Mouse (Mus musculus) skeletal muscle tissue, postnatal 0 days (tissue): ENCODE measurements around the gene Tmem259. TPM values are rescaled to one million over a fixed set of nuclear protein-coding genes. Genes with fewer than 3 reads are reported as not detected.

Source experiments
- polyA plus RNA-seq: library from polyadenylated mRNA; unstranded; fragments of >200 nt; fragmentation: Nextera tagmentation; extraction: Ambion mirVana; gene quantifications from 2 replicates; pipeline ENCODE4 v1.2.1, GENCODE M21; 2015

The Tmem259 gene
- 23.1 and 23.6 TPM in 2 replicates for polyA plus RNA-seq

DNA sequence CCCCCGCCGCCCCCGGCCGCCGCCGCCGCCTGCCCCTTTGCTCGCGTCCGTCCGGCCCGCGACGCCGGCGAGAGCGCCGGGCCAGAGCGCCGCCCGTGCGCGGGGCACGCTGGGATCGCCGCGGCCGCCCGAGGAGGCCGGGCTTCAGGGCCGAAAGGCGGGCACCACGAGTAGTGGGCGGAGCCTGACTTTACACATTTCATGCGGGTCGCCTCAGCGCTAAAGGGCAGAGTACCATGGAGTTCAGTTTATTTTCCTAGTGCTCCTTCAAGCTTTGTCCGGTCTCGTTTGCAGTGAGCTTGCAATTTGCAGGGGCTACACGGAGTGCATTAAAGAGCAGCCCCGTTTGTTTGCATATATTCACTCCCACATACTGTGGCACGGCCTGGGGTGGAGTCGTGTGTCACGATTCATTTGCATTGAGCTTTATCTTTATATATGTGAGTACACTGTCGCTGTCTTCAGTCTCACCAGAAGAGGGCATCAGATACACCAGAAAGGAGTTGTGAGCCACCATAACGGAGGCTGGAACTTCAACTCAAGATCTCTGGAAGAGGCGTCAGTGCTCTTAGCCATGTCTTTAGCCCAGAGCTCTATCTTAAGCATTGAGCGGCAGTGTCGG, at the start of gene Tmem259:
Gene Tmem259 (minus strand): TSS at position 136 of the 622 bp plus-strand sequence.

DNA sequence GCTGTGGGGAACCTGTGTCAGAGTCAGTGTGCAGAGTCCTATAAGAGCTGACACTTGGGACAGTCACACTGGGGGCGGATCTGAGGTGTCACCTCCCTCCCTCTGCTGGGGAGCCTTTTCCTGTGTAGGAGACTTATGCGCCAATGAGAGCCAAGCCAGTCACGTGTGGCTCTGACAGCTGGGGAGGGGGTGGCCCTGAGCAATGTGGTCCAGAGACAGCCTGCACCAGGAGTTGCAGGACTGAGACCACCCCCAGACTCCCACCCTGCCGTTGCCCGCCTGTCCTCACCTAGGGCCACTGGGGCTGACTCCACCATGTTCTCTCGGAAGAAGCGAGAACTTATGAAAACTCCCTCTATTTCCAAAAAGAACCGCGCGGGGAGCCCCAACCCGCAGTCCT, 32.4 kb upstream of the Tmem259 start, which contains the start of gene Arhgap45:
Gene Arhgap45 (plus strand): TSS at position 143 of the 400 bp plus-strand sequence.

DNA sequence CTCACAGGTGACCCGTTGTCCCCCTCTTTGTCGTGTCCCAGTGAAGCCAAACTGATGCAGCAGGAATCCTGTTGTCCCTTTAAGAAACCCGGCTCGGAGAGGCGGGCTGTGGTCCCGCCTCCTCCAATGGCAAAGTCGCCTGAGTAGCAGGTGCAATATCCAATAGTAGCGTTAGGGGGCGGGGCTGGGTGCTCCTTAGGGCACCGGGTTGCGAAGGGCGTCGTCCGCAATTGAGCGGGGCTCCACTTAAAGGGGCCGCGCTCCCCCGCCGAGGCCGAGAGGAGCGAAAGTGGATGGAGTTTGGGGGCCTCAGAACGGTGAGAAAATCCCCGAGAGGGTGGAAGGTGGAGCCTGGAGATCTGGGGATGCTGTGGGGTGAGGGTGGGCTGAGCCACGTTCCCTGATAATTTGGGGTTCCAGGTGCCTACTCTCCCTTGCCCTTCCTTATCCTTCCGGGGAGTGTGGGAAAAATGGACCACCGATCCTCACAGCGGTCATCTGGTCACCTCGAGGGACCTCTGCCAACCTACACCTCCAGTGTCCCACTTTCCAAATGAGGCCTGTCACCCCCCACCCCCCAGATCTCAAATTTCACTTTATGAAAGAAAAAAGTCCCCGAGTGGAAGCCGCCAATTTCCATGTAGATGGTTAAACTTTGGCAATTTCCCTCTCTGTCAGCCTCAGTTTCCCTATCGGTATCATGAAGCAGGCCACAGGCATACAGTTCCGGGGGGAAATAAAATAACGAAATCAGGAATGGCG, 12.3 kb upstream of the Tmem259 start, which contains the start of gene Abca7:
Gene Abca7 (plus strand): TSS at position 223 of the 762 bp plus-strand sequence.

DNA sequence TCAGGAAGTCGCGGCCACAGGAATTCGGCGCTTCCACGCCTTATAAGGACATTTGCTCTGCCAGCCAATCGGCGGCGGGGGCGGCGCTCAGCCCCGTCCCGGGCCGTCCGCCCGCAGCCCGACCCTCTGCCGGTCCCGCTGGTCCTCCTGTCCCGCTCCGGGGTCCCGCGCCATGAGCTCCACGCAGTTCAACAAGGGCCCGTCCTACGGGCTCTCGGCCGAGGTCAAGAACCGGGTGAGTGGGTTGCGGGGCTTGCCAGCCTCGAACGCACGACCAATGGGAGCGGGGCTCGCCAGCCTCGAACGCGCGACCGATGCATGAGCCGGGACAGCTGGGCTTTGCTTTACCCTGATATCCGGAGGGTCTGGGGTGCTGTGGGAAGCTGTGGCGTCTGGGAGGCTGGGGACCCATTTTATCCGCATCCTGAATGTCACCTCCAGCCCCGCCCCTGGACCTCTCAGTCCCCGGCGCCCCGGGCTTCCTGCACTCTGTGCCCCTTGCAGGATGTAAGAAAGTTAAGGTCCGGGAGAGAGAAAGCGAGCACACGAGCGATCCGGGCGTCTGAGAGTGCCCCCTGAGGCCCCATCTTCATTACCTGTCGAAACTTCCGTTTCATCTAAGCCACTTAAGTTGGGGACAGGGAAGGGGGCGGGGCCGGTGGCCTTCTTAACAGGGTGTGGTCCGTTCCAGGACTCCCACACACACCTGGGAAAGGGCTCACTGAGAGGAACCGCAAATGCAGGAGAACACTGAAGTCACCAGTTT, 4.6 kb upstream of the Tmem259 start, which contains the start of gene Cnn2:
Gene Cnn2 (plus strand): TSS at position 79 of the 766 bp plus-strand sequence.

DNA sequence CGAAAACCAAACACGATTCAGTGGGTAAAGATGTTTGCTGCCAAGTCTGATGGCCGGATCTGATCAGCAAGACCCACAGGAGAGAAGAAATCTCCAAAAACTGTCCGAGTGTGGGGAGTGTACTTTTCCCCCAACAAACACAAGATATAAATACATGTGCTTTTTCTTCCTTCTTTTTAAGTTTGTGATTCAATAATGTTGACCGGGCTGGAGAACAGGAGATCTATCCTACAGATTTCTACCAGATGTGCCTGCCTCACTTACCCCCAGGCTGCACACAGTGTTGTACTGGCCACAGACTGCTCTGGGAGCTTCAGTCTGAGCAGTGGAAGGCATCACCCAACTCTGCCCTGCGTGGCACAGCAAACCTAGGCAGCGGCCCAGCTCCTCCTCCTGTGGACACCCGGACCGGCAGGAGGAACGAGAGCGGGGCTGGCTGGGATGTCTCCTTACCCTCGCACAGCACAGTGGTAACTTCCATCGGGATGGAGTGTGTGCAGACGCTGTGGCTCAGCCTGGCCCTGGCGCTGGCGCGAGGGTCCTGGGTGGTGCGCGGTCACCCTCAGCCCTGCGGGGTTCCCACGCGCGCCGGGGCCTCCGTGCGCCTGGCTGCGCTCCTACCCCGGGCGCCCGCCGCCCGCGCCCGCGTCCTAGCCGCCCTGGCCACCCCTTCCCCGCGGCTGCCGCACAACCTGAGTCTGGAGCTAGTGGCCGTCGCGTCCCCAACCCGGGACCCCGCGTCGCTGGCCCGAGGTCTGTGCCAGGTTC, 13.5 kb downstream of the Tmem259 start, which contains the start of gene Grin3b:
Gene Grin3b (plus strand): TSS at position 301 of the 768 bp plus-strand sequence.

DNA sequence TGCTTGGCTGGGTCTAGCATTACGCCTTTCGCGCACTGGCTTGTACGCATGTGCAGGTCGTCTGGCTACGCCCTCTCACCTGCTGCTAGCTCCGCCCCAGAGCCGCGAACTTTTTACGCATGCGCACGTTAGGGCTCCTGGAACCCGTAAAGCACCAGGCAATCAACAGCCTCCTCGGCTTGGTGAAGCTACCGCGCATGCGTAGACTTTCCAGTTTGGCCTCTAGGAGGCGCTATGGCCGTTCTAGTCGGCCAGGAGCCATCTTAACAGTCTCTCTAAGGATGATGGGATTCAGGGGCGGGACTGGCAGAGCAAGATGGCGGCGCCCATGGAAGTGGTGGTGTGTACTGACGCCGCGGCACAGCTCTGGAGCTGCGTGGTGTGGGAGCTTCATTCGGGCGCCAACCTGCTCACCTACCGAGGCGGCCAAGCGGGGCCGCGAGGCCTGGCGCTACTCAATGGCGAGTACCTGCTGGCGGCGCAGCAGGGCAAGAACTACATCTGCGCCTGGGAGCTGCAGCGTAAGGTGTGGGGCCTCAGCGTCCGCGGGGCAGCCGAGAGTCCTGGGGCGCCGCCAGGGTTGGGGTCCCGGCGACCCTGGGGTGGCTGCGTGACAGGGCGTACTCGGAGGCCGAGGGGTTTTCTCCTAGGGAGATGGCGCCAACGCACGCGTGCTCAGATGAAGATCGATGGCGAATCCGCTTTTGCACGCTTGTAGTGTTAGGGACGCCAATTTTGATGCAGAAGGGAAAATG, 24.1 kb downstream of the Tmem259 start, which contains the start of gene Wdr18:
Gene Wdr18 (plus strand): TSS at position 306 of the 755 bp plus-strand sequence.

DNA sequence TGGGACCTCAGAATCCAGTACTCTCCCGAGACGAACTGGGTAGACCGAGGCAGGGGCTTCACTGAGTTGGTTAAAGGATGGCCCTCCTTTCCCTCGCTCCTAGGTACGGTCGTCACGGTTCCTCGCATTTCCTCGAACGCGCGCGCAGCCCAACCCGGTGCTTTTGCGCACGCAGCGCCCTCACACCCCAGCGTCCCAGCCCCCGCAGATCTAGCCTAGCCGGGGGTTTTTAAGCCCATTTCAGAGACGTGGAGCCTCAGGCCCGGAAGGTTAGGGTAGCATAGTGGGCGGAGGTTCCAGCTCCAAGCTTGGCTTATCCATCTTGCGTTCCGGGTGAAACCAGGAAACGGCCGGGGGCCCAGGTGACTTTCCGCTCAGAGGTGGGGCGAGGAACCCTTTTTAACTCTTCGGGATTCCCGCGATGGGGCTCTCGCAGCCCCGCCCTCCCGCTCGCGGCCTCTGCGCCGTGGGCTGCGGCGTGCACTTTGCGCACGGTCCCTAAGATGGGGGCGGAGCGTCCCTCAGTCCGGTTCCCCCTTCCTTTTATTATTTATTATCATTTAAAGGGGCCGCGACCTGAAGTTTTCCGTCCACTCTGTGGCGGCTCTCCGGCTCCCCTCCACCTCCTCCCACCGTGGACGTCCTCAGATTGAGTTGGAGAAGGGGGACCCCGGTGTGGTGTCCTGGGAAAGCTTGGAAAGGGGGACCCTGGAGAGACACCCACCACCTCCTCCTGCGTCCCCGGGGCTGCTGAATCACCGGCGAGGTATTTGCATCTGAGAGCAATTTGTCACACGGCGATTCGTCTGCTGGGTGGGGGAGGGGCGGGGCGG, 57.4 kb downstream of the Tmem259 start, which contains the start of gene Arid3a:
Gene Arid3a (plus strand): TSS at position 553 of the 833 bp plus-strand sequence.

Other genes starting within 250 kb of the Tmem259 start
- gene Polrmt, start 237.7 kb downstream of the Tmem259 start, polyA plus RNA-seq, result 22.6 and 26.4 TPM in 2 replicates
- 0.14 and 0.51 TPM in 2 replicates for gene Fgf22, start 229.3 kb downstream of the Tmem259 start, polyA plus RNA-seq
- 58.3 and 61.0 TPM in 2 replicates for gene Rnf126, start 217.4 kb downstream of the Tmem259 start, polyA plus RNA-seq
- gene Fstl3, start 207.1 kb downstream of the Tmem259 start, polyA plus RNA-seq, result 3.3 and 3.8 TPM in 2 replicates
- gene Prss57, start 193.4 kb downstream of the Tmem259 start, polyA plus RNA-seq, result not detected in 2 replicates
- 22.3 and 27.1 TPM in 2 replicates for gene Palm, start 190.8 kb downstream of the Tmem259 start, polyA plus RNA-seq
- not detected in 2 replicates for gene Misp, start 163.3 kb downstream of the Tmem259 start, polyA plus RNA-seq
- gene Ptbp1, start 129.9 kb downstream of the Tmem259 start, polyA plus RNA-seq, result 49.8 and 68.7 TPM in 2 replicates
- gene Prtn3, start 109.9 kb downstream of the Tmem259 start, polyA plus RNA-seq, result 0.76 and 0.79 TPM in 2 replicates
- gene Plppr3, start 109.7 kb downstream of the Tmem259 start, polyA plus RNA-seq, result 1.9 TPM in 2 replicates
- gene Elane, start 98.1 kb downstream of the Tmem259 start, polyA plus RNA-seq, result 0.24 and 1.7 TPM in 2 replicates
- 53.1 and 1,890 TPM in 2 replicates for gene Cfd, start 93.5 kb downstream of the Tmem259 start, polyA plus RNA-seq
- gene Med16, start 75.4 kb downstream of the Tmem259 start, polyA plus RNA-seq, result 22.4 and 23.7 TPM in 2 replicates
- gene Gm26602, start 73.5 kb downstream of the Tmem259 start, polyA plus RNA-seq, result 15.9 TPM in 1 of 2 replicates, not detected in the other
- 0.36 and 0.54 TPM in 2 replicates for gene Kiss1r, start 67.4 kb downstream of the Tmem259 start, polyA plus RNA-seq
- gene R3hdm4, start 63.1 kb downstream of the Tmem259 start, polyA plus RNA-seq, result 89.9 and 90.5 TPM in 2 replicates
- 0.69 and 2.1 TPM in 2 replicates for gene Arid3a, start 57.3 kb downstream of the Tmem259 start, polyA plus RNA-seq
- gene Wdr18, start 24.2 kb downstream of the Tmem259 start, polyA plus RNA-seq, result 55.1 and 61.1 TPM in 2 replicates
- 0.32 and 0.43 TPM in 2 replicates for gene Grin3b, start 13.6 kb downstream of the Tmem259 start, polyA plus RNA-seq
- gene Cnn2, start 4.3 kb upstream of the Tmem259 start, polyA plus RNA-seq, result 44.5 and 55.3 TPM in 2 replicates
- gene Abca7, start 12.2 kb upstream of the Tmem259 start, polyA plus RNA-seq, result 1.5 TPM in 2 replicates
- gene Arhgap45, start 32.3 kb upstream of the Tmem259 start, polyA plus RNA-seq, result 2.7 and 4.2 TPM in 2 replicates
- 132 and 134 TPM in 2 replicates for gene Polr2e, start 55.5 kb upstream of the Tmem259 start, polyA plus RNA-seq
- gene Gpx4, start 62.8 kb upstream of the Tmem259 start, polyA plus RNA-seq, result 705 and 782 TPM in 2 replicates
- 4.7 and 5.6 TPM in 2 replicates for gene Sbno2, start 121.2 kb upstream of the Tmem259 start, polyA plus RNA-seq
- gene Stk11, start 131.5 kb upstream of the Tmem259 start, polyA plus RNA-seq, result 13.9 and 16.6 TPM in 2 replicates
- 1,084 and 1,218 TPM in 2 replicates for gene Atp5d, start 154.3 kb upstream of the Tmem259 start, polyA plus RNA-seq
- 0.37 and 0.73 TPM in 2 replicates for gene Cbarp, start 156.5 kb upstream of the Tmem259 start, polyA plus RNA-seq
- gene Midn, start 163.9 kb upstream of the Tmem259 start, polyA plus RNA-seq, result 6.1 and 8.5 TPM in 2 replicates
- 202 and 207 TPM in 2 replicates for gene Cirbp, start 181.7 kb upstream of the Tmem259 start, polyA plus RNA-seq
- gene 1600002K03Rik, start 188.6 kb upstream of the Tmem259 start, polyA plus RNA-seq, result 4.9 and 6.3 TPM in 2 replicates
- gene Efna2, start 195.2 kb upstream of the Tmem259 start, polyA plus RNA-seq, result 3.7 and 4.3 TPM in 2 replicates
- 44.5 and 52.6 TPM in 2 replicates for gene Mum1, start 242.1 kb upstream of the Tmem259 start, polyA plus RNA-seq